ENCODE assay signal across 1 mouse cellular context in the genomic region with DNA sequence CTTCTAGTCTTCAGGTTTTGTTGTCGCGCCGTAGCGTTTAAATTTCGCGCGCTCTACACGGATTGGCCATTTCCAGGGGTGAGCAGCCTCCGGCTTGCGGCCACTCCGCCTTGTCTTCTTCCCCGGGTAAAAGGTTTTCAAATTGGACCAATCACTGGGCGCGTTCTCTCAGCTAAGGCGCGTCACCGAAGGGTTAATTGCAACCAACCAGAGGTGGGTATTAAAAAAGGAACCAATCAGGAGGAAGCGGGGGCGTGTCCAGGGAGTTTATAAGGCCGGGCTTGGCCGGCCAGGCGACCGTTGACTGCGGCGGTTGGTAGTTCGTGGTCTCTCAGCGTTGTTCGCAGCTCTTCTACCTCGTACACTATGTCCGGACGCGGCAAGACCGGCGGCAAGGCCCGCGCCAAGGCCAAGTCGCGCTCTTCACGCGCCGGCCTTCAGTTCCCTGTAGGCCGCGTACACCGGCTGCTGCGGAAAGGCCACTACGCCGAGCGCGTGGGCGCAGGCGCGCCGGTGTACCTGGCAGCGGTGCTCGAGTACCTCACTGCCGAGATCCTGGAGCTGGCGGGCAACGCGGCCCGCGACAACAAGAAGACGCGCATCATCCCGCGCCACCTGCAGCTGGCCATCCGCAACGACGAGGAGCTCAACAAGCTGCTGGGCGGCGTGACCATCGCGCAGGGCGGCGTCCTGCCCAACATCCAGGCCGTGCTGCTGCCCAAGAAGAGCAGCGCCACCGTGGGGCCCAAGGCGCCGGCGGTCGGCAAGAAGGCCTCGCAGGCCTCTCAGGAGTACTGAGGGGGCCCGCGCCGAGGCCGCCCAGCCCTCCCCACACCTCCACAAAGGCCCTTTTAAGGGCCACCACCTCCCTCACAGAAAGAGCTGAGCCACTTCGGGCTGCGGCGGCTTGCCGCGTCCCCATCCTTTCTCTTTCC.
TF ChIP-seq lines count a peak whose summit lies in the region.

A gene (plus strand): TSS at position 299 of the 935 bp plus-strand sequence.

TF ChIP-seq in MEL, 35 proteins besides CTCF, POLR2A, EP300 and RAD21 (continued from another document):
- TF ChIP-seq UBTF (IDR thresholded peaks at IDR 0.05; ENCODE audit: borderline replicate concordance, insufficient read depth, low read depth, low read length) (peak; percentile 98), ZMIZ1 (IDR thresholded peaks at IDR 0.05; ENCODE audit: low read depth, low read length) (peak; percentile 100), RCOR1 (IDR thresholded peaks at IDR 0.05; ENCODE audit: low read depth, low read length) (no peak), SIN3A (IDR thresholded peaks at IDR 0.05; ENCODE audit: low read length) (peak; percentile 87; the same call in 1 of the 2 replicates), USF1 (IDR thresholded peaks at IDR 0.05; ENCODE audit: low read depth, low read length) (no peak), USF2 (IDR thresholded peaks at IDR 0.05; ENCODE audit: borderline replicate concordance in 1 of 2, insufficient read depth in 1 of 2, low read depth in 1 of 2, low read length in 2 of 2) (no peak)
TF ChIP-seq in MEL: peak in this region for 14.
